Mouse (Mus musculus) megakaryocyte-erythroid progenitor cell, adult 5-6 weeks (primary cell): ENCODE data around the gene Gja4. TPM values are rescaled to one million over a fixed set of nuclear protein-coding genes. Genes with fewer than 3 reads are reported as not detected.

Experiments
- total RNA-seq, 2 experiments: library from RNA; stranded (forward) in 1 of 2; stranded (reverse) in 1 of 2; fragments of 200-1000, 215-1000 nt in 1 of 2; fragments of >200 nt in 1 of 2; fragmentation: Nextera tagmentation in 1 of 2; gene quantifications; 2 replicates each; pipeline ENCODE4 v1.2.3; 2014 to 2017

Gja4 gene
- total RNA-seq, 2 experiments from 2014 or later = not detected

Other genes starting within 250 kb of the Gja4 start
- 12.3 and 17.9 TPM in 2 replicates for gene Zmym6, start 236.7 kb downstream of the Gja4 start, total RNA-seq (2014; fragmentation: Nextera tagmentation)
- 11.2 and 14.4 TPM in 2 replicates for gene Zmym6, start 236.7 kb downstream of the Gja4 start, total RNA-seq (2017)
- 5.3 and 8.9 TPM in 2 replicates for gene Tmem35b, start 190.3 kb downstream of the Gja4 start, total RNA-seq (2014; fragmentation: Nextera tagmentation)
- gene Tmem35b, start 190.3 kb downstream of the Gja4 start, total RNA-seq (2017) = 6.2 and 7.9 TPM in 2 replicates
- gene Dlgap3, start 144.8 kb downstream of the Gja4 start, total RNA-seq (2014; fragmentation: Nextera tagmentation) = not detected in 2 replicates
- not detected in 2 replicates for gene Dlgap3, start 144.8 kb downstream of the Gja4 start, total RNA-seq (2017)
- 22.7 and 25.5 TPM in 2 replicates for gene Smim12, start 70.3 kb downstream of the Gja4 start, total RNA-seq (2014; fragmentation: Nextera tagmentation)
- 28.9 and 29.2 TPM in 2 replicates for gene Smim12, start 70.3 kb downstream of the Gja4 start, total RNA-seq (2017)
- not detected in 2 replicates for gene Gjb3, start 16.8 kb upstream of the Gja4 start, total RNA-seq (2014; fragmentation: Nextera tagmentation)
- gene Gjb3, start 16.8 kb upstream of the Gja4 start, total RNA-seq (2017) = not detected in 2 replicates
- gene Gjb4, start 40.0 kb upstream of the Gja4 start, total RNA-seq (2014; fragmentation: Nextera tagmentation) = not detected in 2 replicates
- gene Gjb4, start 40.0 kb upstream of the Gja4 start, total RNA-seq (2017) = not detected in 2 replicates
- not detected in 2 replicates for gene Gjb5, start 44.1 kb upstream of the Gja4 start, total RNA-seq (2014; fragmentation: Nextera tagmentation)
- gene Gjb5, start 44.1 kb upstream of the Gja4 start, total RNA-seq (2017) = not detected in 2 replicates